Mouse (Mus musculus) cerebellum, postnatal 36 days (tissue): ENCODE measurements at regions not wholly inside any gene's neighbourhood (a gene's known extent, or its start where the extent isn't known, plus 50 kb on each side); places are given as distances from the start of the nearest gene placed in this dataset.
A peak's percentile ranks its signal among the peaks of the same experiment; 100 is the strongest.

Experiments
- DNase-seq, 2 experiments: peaks; one replicate each; pipeline ENCODE4 v3.0.0; 2021 to 2022; ENCODE audit warnings: mixed read lengths in 2 of 2

DNA sequence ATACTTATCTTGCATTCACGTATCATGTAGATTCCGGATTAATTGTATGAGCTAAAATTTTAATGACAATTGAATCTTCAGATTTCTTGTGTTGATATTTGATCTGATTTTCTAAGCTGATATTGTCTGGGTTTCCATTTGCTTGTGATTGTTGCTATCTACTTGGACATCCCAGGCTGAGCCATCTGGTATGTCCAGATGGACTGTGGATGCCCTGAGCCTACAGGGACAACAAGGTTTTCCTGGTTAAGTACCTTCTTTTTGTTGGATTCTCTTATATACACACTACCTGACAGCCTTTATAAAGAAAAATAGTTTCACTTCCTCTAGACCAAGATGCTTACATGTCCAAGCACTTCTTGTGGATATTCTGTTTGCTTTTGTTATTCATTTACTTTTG is 71.0 kb upstream of the 4933436I01Rik start:
- peak; percentile 74 to 75 for DNase-seq
